Comparison of ENCODE assay signal across 9 mouse cellular contexts in genomic region chr12:111705186-111705973, GRCm38 (mm10). TPM values are rescaled to one million over a fixed set of nuclear protein-coding genes. Genes with fewer than 3 reads are reported as not detected.
DNase-seq lines count a peak whose midpoint lies in the region; ATAC-seq and TF ChIP-seq lines count a peak whose summit lies in the region.
"Had no signal": no experiment of that assay in that cellular context is flagged by ENCODE, and none has a peak within 500 bp of the region (broad histone marks: within the 10 kb centered on the region; RNA-seq: fewer than 3 reads in every experiment).

No protein-coding gene starts in this region.

- H3K4me2 ChIP-seq in forebrain, embryonic 13.5 days: no peak overlapping the region
- H3K4me2 ChIP-seq in forebrain, embryonic 11.5 days (ENCODE audit: low read depth, low read length, severe bottlenecking): no peak overlapping the region
- no peak overlapping the region for H3K4me2 ChIP-seq in embryonic facial prominence, embryonic 13.5 days
- H3K4me2 ChIP-seq: neural tube, embryonic 12.5 days had no signal

- TF ChIP-seq POLR2A in lung, adult 2 months (IDR thresholded peaks at IDR 0.05; ENCODE audit: borderline replicate concordance, extremely low read depth, low read depth, low read length): no peak

- no peak for TF ChIP-seq CTCF in lung, adult 2 months (IDR thresholded peaks at IDR 0.05; ENCODE audit: insufficient read depth, low read length)

- no peak overlapping the region for H3K27ac ChIP-seq in forebrain, embryonic 13.5 days
- H3K27ac ChIP-seq in forebrain, embryonic 11.5 days (ENCODE audit: low read depth, low read length): no peak overlapping the region
- peak overlapping the region; percentile 75 for H3K27ac ChIP-seq in embryonic facial prominence, embryonic 13.5 days
- H3K27ac ChIP-seq: neural tube, embryonic 12.5 days had no signal

- no peak for DNase-seq in forebrain, embryonic 11.5 days (ENCODE audit: low spot score)
- DNase-seq in heart, postnatal 14 days: peak; percentile 83 to 84
- peak; percentile 66 for DNase-seq in lung, adult 2 months
- no peak for DNase-seq in thymus, postnatal 0 days (ENCODE audit: low spot score)
- DNase-seq in right cerebral cortex, adult 2 months (ENCODE audit: low spot score in 2 of 2): no peak
- no peak for DNase-seq in layer of hippocampus, adult 18-20 months (ENCODE audit: low spot score in 2 of 2)

- no peak overlapping the region for H3K4me3 ChIP-seq in forebrain, embryonic 13.5 days
- H3K4me3 ChIP-seq in forebrain, embryonic 11.5 days (ENCODE audit: low read depth, low read length): no peak overlapping the region
- no peak overlapping the region for H3K4me3 ChIP-seq in embryonic facial prominence, embryonic 13.5 days
- H3K4me3 ChIP-seq in lung, adult 2 months (replicated peaks; ENCODE audit: extremely low read depth, low read depth, low read length): no peak overlapping the region
- H3K4me3 ChIP-seq: neural tube, embryonic 12.5 days had no signal

- ATAC-seq in forebrain, embryonic 13.5 days: no peak
- ATAC-seq in forebrain, embryonic 11.5 days (replicated peaks; ENCODE audit: low FRiP score): no peak
- no peak for ATAC-seq in embryonic facial prominence, embryonic 13.5 days (ENCODE audit: insufficient number of reproducible peaks, insufficient read depth, low FRiP score, low TSS enrichment, low read depth)

- H3K4me1 ChIP-seq in forebrain, embryonic 13.5 days: peaks cover 24% of the 10 kb centered on the region
- 0 out of 2 replicates have a peak, but pooled peaks cover 7% of the 10 kb centered on the region for H3K4me1 ChIP-seq in forebrain, embryonic 11.5 days (replicated peaks; ENCODE audit: control insufficient read depth, insufficient read depth, low read length)
- H3K4me1 ChIP-seq in embryonic facial prominence, embryonic 13.5 days: peaks cover 22% of the 10 kb centered on the region
- peaks cover 17% of the 10 kb centered on the region for H3K4me1 ChIP-seq in lung, adult 2 months (ENCODE audit: control insufficient read depth, insufficient read depth, low read length)

- no peaks in the 10 kb centered on the region for H3K27me3 ChIP-seq in forebrain, embryonic 13.5 days
- no peaks in the 10 kb centered on the region for H3K27me3 ChIP-seq in forebrain, embryonic 11.5 days (ENCODE audit: control insufficient read depth, insufficient read depth, low read length)
- H3K27me3 ChIP-seq in embryonic facial prominence, embryonic 13.5 days: no peaks in the 10 kb centered on the region
- H3K27me3 ChIP-seq: neural tube, embryonic 12.5 days had no signal

- H3K9ac ChIP-seq in forebrain, embryonic 13.5 days: 0 out of 2 replicates have a peak overlapping the region, but pooled peaks have one; percentile 48
- H3K9ac ChIP-seq in forebrain, embryonic 11.5 days (ENCODE audit: low read length): no peak overlapping the region
- no peak overlapping the region for H3K9ac ChIP-seq in embryonic facial prominence, embryonic 13.5 days
- H3K9ac ChIP-seq: neural tube, embryonic 12.5 days had no signal

- intact Hi-C loops in heart, postnatal 14 days (cut with DNase I): no loop called here

- no peaks in the 10 kb centered on the region for H3K9me3 ChIP-seq in forebrain, embryonic 13.5 days (replicated peaks)
- no peaks in the 10 kb centered on the region for H3K9me3 ChIP-seq in forebrain, embryonic 11.5 days (ENCODE audit: control insufficient read depth, low read length)
- H3K9me3 ChIP-seq in embryonic facial prominence, embryonic 13.5 days: no peaks in the 10 kb centered on the region
- H3K9me3 ChIP-seq: neural tube, embryonic 12.5 days had no signal

- peaks cover 46% of the 10 kb centered on the region for H3K36me3 ChIP-seq in forebrain, embryonic 13.5 days (ENCODE audit: poor library complexity, severe bottlenecking)
- peaks cover 6% of the 10 kb centered on the region; the same call in 1 of the 2 replicates for H3K36me3 ChIP-seq in forebrain, embryonic 11.5 days (ENCODE audit: control insufficient read depth, insufficient read depth, low read length)
- peaks cover 31% of the 10 kb centered on the region for H3K36me3 ChIP-seq in embryonic facial prominence, embryonic 13.5 days

- WGBS in forebrain, embryonic 13.5 days: 80% methylated on average over 15 of the region's 15 CpGs
- 85% methylated on average over 15 of the region's 15 CpGs for WGBS in forebrain, embryonic 11.5 days
- 70% methylated on average over 15 of the region's 15 CpGs for WGBS in embryonic facial prominence, embryonic 13.5 days
- WGBS in lung, adult 2 months: 28% methylated on average over 15 of the region's 15 CpGs

RNA-seq across cellular contexts. Expression of gene Bag5, which starts 7.7 kb away (rescaled TPM):
- 62.1 and 62.8 TPM in 2 replicates for polyA plus RNA-seq in forebrain, embryonic 13.5 days (2015; fragmentation: Nextera tagmentation; extraction: Ambion mirVana)
- 65.2 and 67.7 TPM in 2 replicates for polyA plus RNA-seq in forebrain, embryonic 11.5 days (2014; fragmentation: Nextera tagmentation; extraction: Ambion mirVana)
- polyA plus RNA-seq in embryonic facial prominence, embryonic 13.5 days (2015; fragmentation: Nextera tagmentation; extraction: Ambion mirVana): 64.5 and 67.3 TPM in 2 replicates
- 10 to 100 TPM; 22.6 to 22.7 TPM for total RNA-seq in heart, postnatal 14 days (2021)
- polyA plus RNA-seq in lung, adult 2 months (2012; rRNA removed): 21.4 and 21.9 TPM in 2 replicates
- polyA plus RNA-seq in thymus, postnatal 0 days (2015; fragmentation: Nextera tagmentation; extraction: Ambion mirVana): 50.7 and 54.1 TPM in 2 replicates
- total RNA-seq in layer of hippocampus, adult 18-20 months (2021): 10 to 100 TPM; 54.9 to 58.5 TPM

RNA-seq across cellular contexts. Expression of gene Apopt1, which starts 7.7 kb away (rescaled TPM):
- 52.6 and 56.2 TPM in 2 replicates for polyA plus RNA-seq in forebrain, embryonic 13.5 days (2015; fragmentation: Nextera tagmentation; extraction: Ambion mirVana)
- polyA plus RNA-seq in forebrain, embryonic 11.5 days (2014; fragmentation: Nextera tagmentation; extraction: Ambion mirVana): 55.4 and 55.5 TPM in 2 replicates
- 57.1 and 66.0 TPM in 2 replicates for polyA plus RNA-seq in embryonic facial prominence, embryonic 13.5 days (2015; fragmentation: Nextera tagmentation; extraction: Ambion mirVana)
- 10 to 100 TPM; 36.9 to 37.0 TPM for total RNA-seq in heart, postnatal 14 days (2021)
- polyA plus RNA-seq in lung, adult 2 months (2012; rRNA removed): 22.5 and 30.9 TPM in 2 replicates
- 60.1 and 66.6 TPM in 2 replicates for polyA plus RNA-seq in thymus, postnatal 0 days (2015; fragmentation: Nextera tagmentation; extraction: Ambion mirVana)
- 10 to 100 TPM; 32.9 to 37.4 TPM for total RNA-seq in layer of hippocampus, adult 18-20 months (2021)

RNA-seq across cellular contexts. Expression of gene Trmt61a, which starts 27.5 kb away (rescaled TPM):
- polyA plus RNA-seq in forebrain, embryonic 13.5 days (2015; fragmentation: Nextera tagmentation; extraction: Ambion mirVana): 10.7 and 12.2 TPM in 2 replicates
- polyA plus RNA-seq in forebrain, embryonic 11.5 days (2014; fragmentation: Nextera tagmentation; extraction: Ambion mirVana): 12.9 and 15.6 TPM in 2 replicates
- polyA plus RNA-seq in embryonic facial prominence, embryonic 13.5 days (2015; fragmentation: Nextera tagmentation; extraction: Ambion mirVana): 12.5 and 13.7 TPM in 2 replicates
- 1 to 10 TPM; 3.3 to 4.7 TPM for total RNA-seq in heart, postnatal 14 days (2021)
- 21.6 and 24.3 TPM in 2 replicates for polyA plus RNA-seq in lung, adult 2 months (2012; rRNA removed)
- 9.8 and 12.0 TPM in 2 replicates for polyA plus RNA-seq in thymus, postnatal 0 days (2015; fragmentation: Nextera tagmentation; extraction: Ambion mirVana)
- total RNA-seq in layer of hippocampus, adult 18-20 months (2021): 10 to 100 TPM; 18.5 to 18.8 TPM

RNA-seq across cellular contexts. Expression of gene Ckb, which starts 33.2 kb away (rescaled TPM):
- polyA plus RNA-seq in forebrain, embryonic 13.5 days (2015; fragmentation: Nextera tagmentation; extraction: Ambion mirVana): 2,311 and 2,462 TPM in 2 replicates
- polyA plus RNA-seq in forebrain, embryonic 11.5 days (2014; fragmentation: Nextera tagmentation; extraction: Ambion mirVana): 2,325 and 2,523 TPM in 2 replicates
- polyA plus RNA-seq in embryonic facial prominence, embryonic 13.5 days (2015; fragmentation: Nextera tagmentation; extraction: Ambion mirVana): 118 and 135 TPM in 2 replicates
- 100 to 1,000 TPM in 1 of 2 experiments, 10 to 100 TPM in 1; 98.4 to 117 TPM for total RNA-seq in heart, postnatal 14 days (2021)
- 261 and 274 TPM in 2 replicates for polyA plus RNA-seq in lung, adult 2 months (2012; rRNA removed)
- 137 and 143 TPM in 2 replicates for polyA plus RNA-seq in thymus, postnatal 0 days (2015; fragmentation: Nextera tagmentation; extraction: Ambion mirVana)
- 1,000 to 10,000 TPM; 1,388 to 1,396 TPM for total RNA-seq in layer of hippocampus, adult 18-20 months (2021)

RNA-seq across cellular contexts. Expression of gene Klc1, which starts 53.3 kb away (rescaled TPM):
- polyA plus RNA-seq in forebrain, embryonic 13.5 days (2015; fragmentation: Nextera tagmentation; extraction: Ambion mirVana): 319 and 339 TPM in 2 replicates
- 226 and 247 TPM in 2 replicates for polyA plus RNA-seq in forebrain, embryonic 11.5 days (2014; fragmentation: Nextera tagmentation; extraction: Ambion mirVana)
- polyA plus RNA-seq in embryonic facial prominence, embryonic 13.5 days (2015; fragmentation: Nextera tagmentation; extraction: Ambion mirVana): 113 and 122 TPM in 2 replicates
- 100 to 1,000 TPM; 120 to 129 TPM for total RNA-seq in heart, postnatal 14 days (2021)
- polyA plus RNA-seq in lung, adult 2 months (2012; rRNA removed): 101 and 113 TPM in 2 replicates
- polyA plus RNA-seq in thymus, postnatal 0 days (2015; fragmentation: Nextera tagmentation; extraction: Ambion mirVana): 46.9 and 52.2 TPM in 2 replicates
- 100 to 1,000 TPM; 682 to 695 TPM for total RNA-seq in layer of hippocampus, adult 18-20 months (2021)

Comparison
In these comparisons a context has a peak if more than half of its experiments do, and no peak if none do; other contexts are left out.
1. DNase-seq: peak in heart, postnatal 14 days (2 of 2) and lung, adult 2 months (single experiment); none in forebrain, embryonic 11.5 days (single experiment), thymus, postnatal 0 days (single experiment), right cerebral cortex, adult 2 months (0 of 2) and layer of hippocampus, adult 18-20 months (0 of 2).